ENCODE assay signal across 8 mouse cellular contexts in the genomic region with DNA sequence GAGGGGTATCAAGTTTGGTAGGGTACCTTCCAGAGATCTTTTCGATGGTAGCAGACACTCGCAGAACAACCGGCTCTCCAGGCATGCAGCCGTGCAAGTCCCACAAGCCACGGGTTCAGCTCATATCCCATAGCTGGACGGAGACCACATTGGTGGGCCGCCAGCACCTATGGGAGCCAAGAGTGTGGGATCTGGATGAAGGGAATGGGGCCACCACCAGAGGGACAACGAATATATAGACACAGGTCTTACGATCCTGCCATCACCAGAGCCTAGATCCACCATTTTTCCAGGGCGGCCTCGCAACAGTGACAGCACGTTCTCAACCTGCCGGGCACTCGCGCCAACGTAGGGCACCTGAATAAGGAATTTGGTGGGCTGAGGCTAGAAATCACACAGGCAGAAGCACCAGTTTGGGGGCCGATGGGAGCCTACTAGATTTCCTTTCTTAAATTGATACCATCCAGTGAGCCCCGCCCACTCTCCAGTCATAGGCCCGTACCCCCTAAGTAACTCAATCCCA. TPM values are rescaled to one million over a fixed set of nuclear protein-coding genes. Genes with fewer than 3 reads are reported as not detected.
DNase-seq lines count a peak whose midpoint lies in the region; ATAC-seq and TF ChIP-seq lines count a peak whose summit lies in the region.

No protein-coding gene starts in this region.

- TF ChIP-seq CTCF in lung, embryonic 14.5 days (IDR thresholded peaks at IDR 0.05; ENCODE audit: low read depth): peak; percentile 43
- TF ChIP-seq CTCF in intestine, postnatal 0 days (IDR thresholded peaks at IDR 0.05; ENCODE audit: low read depth): 0 out of 2 replicates have a peak, but pooled peaks have one; percentile 30

- peak; percentile 77 for DNase-seq in lung, embryonic 14.5 days
- no peak for DNase-seq in lung, adult 18-20 months
- DNase-seq in embryonic facial prominence, embryonic 14.5 days (ENCODE audit: low spot score): peak; percentile 75
- no peak for DNase-seq in spleen, postnatal 4 days (ENCODE audit: low spot score in 2 of 2)
- no peak for DNase-seq in adrenal gland, postnatal 25 days
- DNase-seq in testis, postnatal 14 days (ENCODE audit: low spot score): no peak

- H3K4me3 ChIP-seq in lung, embryonic 14.5 days (ENCODE audit: low read depth, low read length): peak overlapping the region; percentile 74
- peak overlapping the region; percentile 81 for H3K4me3 ChIP-seq in embryonic facial prominence, embryonic 14.5 days (ENCODE audit: low read depth, low read length)
- peak overlapping the region; percentile 83 for H3K4me3 ChIP-seq in intestine, postnatal 0 days (ENCODE audit: low read depth, low read length)
- H3K4me3 ChIP-seq in neural tube, embryonic 15.5 days (replicated peaks): peak overlapping the region; percentile 71

- H3K4me1 ChIP-seq in lung, embryonic 14.5 days (ENCODE audit: insufficient read depth): peaks cover 14% of the 10 kb centered on the region
- peaks cover 21% of the 10 kb centered on the region for H3K4me1 ChIP-seq in embryonic facial prominence, embryonic 14.5 days (ENCODE audit: control insufficient read depth, insufficient read depth, low read length)
- peaks cover 19% of the 10 kb centered on the region; the same call in 1 of the 2 replicates for H3K4me1 ChIP-seq in intestine, postnatal 0 days (replicated peaks; ENCODE audit: control insufficient read depth, insufficient read depth, low read length)
- peaks cover 57% of the 10 kb centered on the region for H3K4me1 ChIP-seq in neural tube, embryonic 15.5 days

- no peaks in the 10 kb centered on the region for H3K27me3 ChIP-seq in lung, embryonic 14.5 days (ENCODE audit: insufficient read depth, low read length)
- H3K27me3 ChIP-seq in embryonic facial prominence, embryonic 14.5 days (replicated peaks; ENCODE audit: control insufficient read depth, insufficient read depth, low read length): no peaks in the 10 kb centered on the region
- H3K27me3 ChIP-seq in intestine, postnatal 0 days (replicated peaks; ENCODE audit: control insufficient read depth, insufficient read depth, low read length): no peaks in the 10 kb centered on the region
- H3K27me3 ChIP-seq in neural tube, embryonic 15.5 days (replicated peaks): no peaks in the 10 kb centered on the region

- H3K9ac ChIP-seq in lung, embryonic 14.5 days: peak overlapping the region; percentile 71
- H3K9ac ChIP-seq in embryonic facial prominence, embryonic 14.5 days (ENCODE audit: low read depth, low read length): peak overlapping the region; percentile 78
- peak overlapping the region; percentile 76 for H3K9ac ChIP-seq in intestine, postnatal 0 days (ENCODE audit: low read depth, low read length)
- H3K9ac ChIP-seq in neural tube, embryonic 15.5 days (replicated peaks): peak overlapping the region; percentile 77

- peak overlapping the region; percentile 94 for H3K27ac ChIP-seq in lung, embryonic 14.5 days (ENCODE audit: low read depth)
- peak overlapping the region; percentile 93 for H3K27ac ChIP-seq in embryonic facial prominence, embryonic 14.5 days (replicated peaks; ENCODE audit: low read depth, low read length)
- peak overlapping the region; percentile 99 for H3K27ac ChIP-seq in intestine, postnatal 0 days (ENCODE audit: low read depth, low read length)
- H3K27ac ChIP-seq in neural tube, embryonic 15.5 days (replicated peaks): peak overlapping the region; percentile 93

- peak overlapping the region; percentile 67 for H3K4me2 ChIP-seq in lung, embryonic 14.5 days
- peak overlapping the region; percentile 93 for H3K4me2 ChIP-seq in embryonic facial prominence, embryonic 14.5 days (ENCODE audit: low read depth, low read length)
- peak overlapping the region; percentile 85 for H3K4me2 ChIP-seq in intestine, postnatal 0 days (replicated peaks; ENCODE audit: low read depth)
- peak overlapping the region; percentile 96 for H3K4me2 ChIP-seq in neural tube, embryonic 15.5 days

- no peak; the same call in 1 of the 2 replicates for ATAC-seq in lung, embryonic 14.5 days (ENCODE audit: insufficient read depth)
- ATAC-seq in embryonic facial prominence, embryonic 14.5 days (ENCODE audit: low read depth): no peak
- ATAC-seq in intestine, postnatal 0 days: no peak
- peak; percentile 4 for ATAC-seq in neural tube, embryonic 15.5 days (ENCODE audit: low FRiP score)

- H3K36me3 ChIP-seq in lung, embryonic 14.5 days (ENCODE audit: insufficient read depth): peaks cover 36% of the 10 kb centered on the region
- H3K36me3 ChIP-seq in embryonic facial prominence, embryonic 14.5 days (ENCODE audit: control insufficient read depth, insufficient read depth, low read length): peaks cover 19% of the 10 kb centered on the region; the same call in 1 of the 2 replicates
- H3K36me3 ChIP-seq in intestine, postnatal 0 days (ENCODE audit: control insufficient read depth, insufficient read depth): peaks cover 19% of the 10 kb centered on the region; the same call in 1 of the 2 replicates
- H3K36me3 ChIP-seq in neural tube, embryonic 15.5 days: peaks cover 19% of the 10 kb centered on the region

- WGBS in lung, embryonic 14.5 days: 24% methylated on average over 19 of the region's 19 CpGs
- 28% methylated on average over 19 of the region's 19 CpGs for WGBS in embryonic facial prominence, embryonic 14.5 days
- WGBS in intestine, postnatal 0 days: 20% methylated on average over 19 of the region's 19 CpGs
- 30% methylated on average over 19 of the region's 19 CpGs for WGBS in neural tube, embryonic 15.5 days

- H3K9me3 ChIP-seq in lung, embryonic 14.5 days (ENCODE audit: low read depth, low read length): no peaks in the 10 kb centered on the region
- no peaks in the 10 kb centered on the region for H3K9me3 ChIP-seq in embryonic facial prominence, embryonic 14.5 days (ENCODE audit: control insufficient read depth, low read length)
- no peaks in the 10 kb centered on the region for H3K9me3 ChIP-seq in intestine, postnatal 0 days (ENCODE audit: control insufficient read depth)
- no peaks in the 10 kb centered on the region for H3K9me3 ChIP-seq in neural tube, embryonic 15.5 days (replicated peaks)

RNA-seq across cellular contexts. Expression of a gene that starts 1.3 kb away (rescaled TPM):
- 81.9 and 96.8 TPM in 2 replicates for polyA plus RNA-seq in lung, embryonic 14.5 days (2014; fragmentation: Nextera tagmentation; extraction: Ambion mirVana)
- 66.1 and 75.2 TPM in 2 replicates for polyA plus RNA-seq in embryonic facial prominence, embryonic 14.5 days (2014; fragmentation: Nextera tagmentation; extraction: Ambion mirVana)
- polyA plus RNA-seq in intestine, postnatal 0 days (2015; fragmentation: Nextera tagmentation; extraction: Ambion mirVana): 127 and 129 TPM in 2 replicates
- polyA plus RNA-seq in neural tube, embryonic 15.5 days (2015; fragmentation: Nextera tagmentation; extraction: Ambion mirVana): 94.0 and 94.1 TPM in 2 replicates
- 84.7 and 102 TPM in 2 replicates for total RNA-seq in adrenal gland, postnatal 25 days (2021)

RNA-seq across cellular contexts. Expression of a gene that starts 4.1 kb away (rescaled TPM):
- polyA plus RNA-seq in lung, embryonic 14.5 days (2014; fragmentation: Nextera tagmentation; extraction: Ambion mirVana): not detected in 2 replicates
- 0.92 TPM in 1 of 2 replicates, not detected in the other for polyA plus RNA-seq in embryonic facial prominence, embryonic 14.5 days (2014; fragmentation: Nextera tagmentation; extraction: Ambion mirVana)
- polyA plus RNA-seq in intestine, postnatal 0 days (2015; fragmentation: Nextera tagmentation; extraction: Ambion mirVana): not detected in 2 replicates
- 3.1 TPM in 1 of 2 replicates, not detected in the other for polyA plus RNA-seq in neural tube, embryonic 15.5 days (2015; fragmentation: Nextera tagmentation; extraction: Ambion mirVana)
- total RNA-seq in adrenal gland, postnatal 25 days (2021): not detected in 2 replicates

RNA-seq across cellular contexts. Expression of a gene that starts 5.0 kb away (rescaled TPM):
- 0.12 TPM in 1 of 2 replicates, not detected in the other for polyA plus RNA-seq in lung, embryonic 14.5 days (2014; fragmentation: Nextera tagmentation; extraction: Ambion mirVana)
- polyA plus RNA-seq in embryonic facial prominence, embryonic 14.5 days (2014; fragmentation: Nextera tagmentation; extraction: Ambion mirVana): 0.09 and 0.65 TPM in 2 replicates
- 0.09 and 0.18 TPM in 2 replicates for polyA plus RNA-seq in intestine, postnatal 0 days (2015; fragmentation: Nextera tagmentation; extraction: Ambion mirVana)
- polyA plus RNA-seq in neural tube, embryonic 15.5 days (2015; fragmentation: Nextera tagmentation; extraction: Ambion mirVana): 0.17 and 0.41 TPM in 2 replicates
- not detected in 2 replicates for total RNA-seq in adrenal gland, postnatal 25 days (2021)

RNA-seq across cellular contexts. Expression of a gene that starts 5.6 kb away (rescaled TPM):
- polyA plus RNA-seq in lung, embryonic 14.5 days (2014; fragmentation: Nextera tagmentation; extraction: Ambion mirVana): 10.4 and 12.7 TPM in 2 replicates
- 10.3 and 11.1 TPM in 2 replicates for polyA plus RNA-seq in embryonic facial prominence, embryonic 14.5 days (2014; fragmentation: Nextera tagmentation; extraction: Ambion mirVana)
- 21.4 and 23.5 TPM in 2 replicates for polyA plus RNA-seq in intestine, postnatal 0 days (2015; fragmentation: Nextera tagmentation; extraction: Ambion mirVana)
- 72.7 and 75.2 TPM in 2 replicates for polyA plus RNA-seq in neural tube, embryonic 15.5 days (2015; fragmentation: Nextera tagmentation; extraction: Ambion mirVana)
- total RNA-seq in adrenal gland, postnatal 25 days (2021): 22.1 and 25.5 TPM in 2 replicates

RNA-seq across cellular contexts. Expression of a gene that starts 5.9 kb away (rescaled TPM):
- 55.1 and 57.9 TPM in 2 replicates for polyA plus RNA-seq in lung, embryonic 14.5 days (2014; fragmentation: Nextera tagmentation; extraction: Ambion mirVana)
- 42.1 and 66.5 TPM in 2 replicates for polyA plus RNA-seq in embryonic facial prominence, embryonic 14.5 days (2014; fragmentation: Nextera tagmentation; extraction: Ambion mirVana)
- 28.2 and 31.4 TPM in 2 replicates for polyA plus RNA-seq in intestine, postnatal 0 days (2015; fragmentation: Nextera tagmentation; extraction: Ambion mirVana)
- 137 and 153 TPM in 2 replicates for polyA plus RNA-seq in neural tube, embryonic 15.5 days (2015; fragmentation: Nextera tagmentation; extraction: Ambion mirVana)
- 22.6 and 43.5 TPM in 2 replicates for total RNA-seq in adrenal gland, postnatal 25 days (2021)

Comparison
In these comparisons a context has a peak if more than half of its experiments do, and no peak if none do; other contexts are left out.
1. DNase-seq: peak in lung, embryonic 14.5 days (single experiment) and embryonic facial prominence, embryonic 14.5 days (single experiment); none in lung, adult 18-20 months (0 of 2), spleen, postnatal 4 days (0 of 2), adrenal gland, postnatal 25 days (single experiment) and testis, postnatal 14 days (single experiment).
2. Peak in every context shown above with its lines, with median percentiles within 50 percentile points of each other: H3K27ac ChIP-seq, H3K4me2 ChIP-seq, H3K4me3 ChIP-seq and H3K9ac ChIP-seq.